Mouse (Mus musculus) neural tube, embryonic 12.5 days (tissue): ENCODE measurements around the gene Eaf2. TPM values are rescaled to one million over a fixed set of nuclear protein-coding genes. Genes with fewer than 3 reads are reported as not detected.

Experiments used
- ATAC-seq: fragments of 200-750 bp; cut with Nextera tagmentation; 2 replicates; pipeline ENCODE4 v1.8.0; 2017; ENCODE audit warnings: low read depth, mild to moderate bottlenecking, moderate TSS enrichment, moderate library complexity; ENCODE audit not compliant: low FRiP score
- H3K27ac ChIP-seq: fragments of 300-500 bp; sonication (generic); 2 replicates; pipeline ENCODE4 v1.5.1; 2016
- H3K27me3 ChIP-seq: fragments of 300-500 bp; sonication (generic); replicated peaks from 2 replicates; pipeline ENCODE4 v1.6.1; 2016; ENCODE audit warnings: mild to moderate bottlenecking
- H3K36me3 ChIP-seq: fragments of 300-500 bp; sonication (generic); 2 replicates; pipeline ENCODE4 v1.6.1; 2016; ENCODE audit warnings: mild to moderate bottlenecking
- H3K4me1 ChIP-seq: fragments of 300-500 bp; sonication (generic); 2 replicates; pipeline ENCODE4 v1.6.1; 2016
- H3K4me2 ChIP-seq: fragments of 300-500 bp; sonication (generic); replicated peaks from 2 replicates; pipeline ENCODE4 v1.6.1; 2016; ENCODE audit warnings: mild to moderate bottlenecking
- H3K4me3 ChIP-seq: fragments of 300-500 bp; sonication (generic); 2 replicates; pipeline ENCODE4 v1.5.1; 2016
- H3K9ac ChIP-seq: fragments of 300-500 bp; sonication (generic); 2 replicates; pipeline ENCODE4 v1.6.1; 2016; ENCODE audit warnings: mild to moderate bottlenecking
- H3K9me3 ChIP-seq: fragments of 300-500 bp; sonication (generic); 2 replicates; pipeline ENCODE4 v1.6.1; 2016; ENCODE audit warnings: mild to moderate bottlenecking
- WGBS: fragments of 180-500 bp; shearing (Covaris S2); methylation state at CpG from one replicate; pipeline ENCODE4 v1.1.7; 2016; 5-methylcytosine and 5-hydroxymethylcytosine counted together
- polyA plus RNA-seq: library from polyadenylated mRNA; unstranded; fragments of >200 nt; fragmentation: Nextera tagmentation; extraction: Ambion mirVana; gene quantifications from 2 replicates; pipeline ENCODE4 v1.2.1, GENCODE M21; 2016

Gene Eaf2
- polyA plus RNA-seq = 0.81 and 1.2 TPM in 2 replicates

GRCm38 (mm10) chr16:36874583-36875275 lies at the start of gene Eaf2, which contains the start of gene Golgb1:
TSS of gene Eaf2 (minus strand) at chr16:36875003.
TSS of gene Golgb1 (plus strand) at chr16:36875140.
- peaks cover 14% of the 10 kb centered on the region for H3K36me3 ChIP-seq
- peak within 1 kb of the TSS; percentile 69 for H3K4me2 ChIP-seq
- no peaks in the 10 kb centered on the region for H3K9me3 ChIP-seq
- H3K27ac ChIP-seq = peak within 1 kb of the TSS; percentile 42; the same call in 1 of the 2 replicates
- H3K27me3 ChIP-seq = no peaks in the 10 kb centered on the region
- peak within 1 kb of the TSS; percentile 94 for H3K4me3 ChIP-seq
- peaks cover 12% of the 10 kb centered on the region for H3K4me1 ChIP-seq
- under 1% methylated on average over 43 of the region's 43 CpGs for WGBS
- ATAC-seq = peak; percentile 100
- peak within 1 kb of the TSS; percentile 89 for H3K9ac ChIP-seq

DNA sequence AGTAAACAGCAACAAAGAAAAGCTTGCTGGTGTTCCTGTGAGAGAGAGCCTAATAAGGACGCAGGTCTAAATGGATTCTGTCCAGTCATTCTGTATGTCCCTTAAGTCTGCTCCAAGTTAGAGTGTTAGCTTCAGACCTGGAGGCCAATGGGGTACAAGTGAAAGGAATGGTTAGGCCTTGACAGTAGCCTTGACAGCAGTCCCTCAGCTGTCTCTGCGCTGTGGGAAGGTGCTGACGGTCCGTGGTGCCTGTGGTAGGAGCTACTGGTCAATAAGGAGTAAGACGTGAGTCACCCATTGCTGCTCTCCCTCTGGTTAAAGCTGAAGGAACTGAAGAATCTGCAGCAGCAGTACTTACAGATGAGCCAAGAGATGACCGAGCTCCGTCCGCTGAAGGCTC lies 49.5 kb upstream of the Eaf2 start:
- 93% methylated on average over 8 of the region's 8 CpGs for WGBS
- ATAC-seq = no peak
- H3K27ac ChIP-seq = no peak overlapping the region
- H3K4me2 ChIP-seq = no peak overlapping the region
- H3K9ac ChIP-seq = no peak overlapping the region
- H3K4me1 ChIP-seq = no peaks in the 10 kb centered on the region
- no peak overlapping the region for H3K4me3 ChIP-seq
- H3K27me3 ChIP-seq = no peaks in the 10 kb centered on the region
- H3K36me3 ChIP-seq = peaks cover 56% of the 10 kb centered on the region
- no peaks in the 10 kb centered on the region for H3K9me3 ChIP-seq

DNA sequence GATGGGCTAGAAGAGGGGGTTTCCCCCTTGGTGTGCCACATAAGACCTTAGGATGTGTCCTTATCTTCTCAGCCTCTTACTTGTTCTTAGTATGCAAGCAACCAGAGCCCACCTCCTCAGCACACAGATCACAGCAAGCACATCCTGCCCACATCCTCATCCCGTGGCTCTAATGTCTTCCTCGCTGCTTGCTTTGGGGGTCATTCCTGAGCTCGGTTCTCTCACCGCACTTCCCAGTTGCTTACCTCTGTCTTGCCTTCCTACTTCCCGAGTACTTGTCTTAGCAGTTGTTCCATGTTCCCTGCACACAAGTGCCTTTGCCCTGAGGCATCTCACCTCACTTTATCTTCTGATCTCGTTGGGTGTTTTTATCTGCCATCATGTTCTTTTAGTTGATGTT lies 47.2 kb upstream of the Eaf2 start:
- Histone ChIP-seq H3K4me1 (no peaks in the 10 kb centered on the region), H3K4me3 (no peak overlapping the region), H3K27me3 (no peaks in the 10 kb centered on the region), H3K9me3 (no peaks in the 10 kb centered on the region), H3K27ac (no peak overlapping the region), H3K36me3 (peaks cover 52% of the 10 kb centered on the region), H3K4me2 (no peak overlapping the region), H3K9ac (no peak overlapping the region)
- no peak for ATAC-seq
- WGBS = 95% methylated on average over 6 of the region's 6 CpGs

GRCm38 (mm10) chr16:36921067-36921613 lies 46.3 kb upstream of the Eaf2 start:
- Histone ChIP-seq H3K4me1 (no peaks in the 10 kb centered on the region), H3K9ac (no peak overlapping the region), H3K36me3 (peaks cover 51% of the 10 kb centered on the region), H3K9me3 (no peaks in the 10 kb centered on the region), H3K27me3 (no peaks in the 10 kb centered on the region), H3K27ac (no peak overlapping the region), H3K4me3 (no peak overlapping the region), H3K4me2 (no peak overlapping the region)
- 95% methylated on average over 8 of the region's 8 CpGs for WGBS
- ATAC-seq = no peak

DNA sequence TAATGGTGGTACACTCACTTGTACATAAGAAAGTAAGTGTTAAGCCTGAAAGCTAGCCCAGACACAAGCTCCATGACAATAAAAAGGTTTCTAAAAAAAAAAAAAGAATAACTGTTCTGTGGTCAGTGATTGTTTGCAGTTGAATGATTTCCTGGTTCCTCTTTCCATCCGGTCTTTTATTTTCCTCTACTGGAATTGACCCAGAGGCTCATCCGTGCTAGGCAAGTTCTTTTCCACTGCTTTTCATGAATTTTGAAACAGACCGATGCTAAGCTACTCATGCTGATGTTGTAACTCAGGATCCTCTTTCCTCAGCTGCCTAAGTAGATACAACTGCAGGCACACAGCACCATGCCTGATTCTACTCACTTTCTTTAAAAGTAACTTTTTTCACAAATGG lies 45.6 kb upstream of the Eaf2 start:
- Histone ChIP-seq H3K9me3 (no peaks in the 10 kb centered on the region), H3K27me3 (no peaks in the 10 kb centered on the region), H3K4me3 (no peak overlapping the region), H3K27ac (no peak overlapping the region), H3K4me2 (no peak overlapping the region), H3K36me3 (peaks cover 52% of the 10 kb centered on the region), H3K4me1 (no peaks in the 10 kb centered on the region), H3K9ac (no peak overlapping the region)
- 92% methylated on average over 3 of the region's 3 CpGs for WGBS
- no peak for ATAC-seq

GRCm38 (mm10) chr16:36918505-36918904 lies 43.7 kb upstream of the Eaf2 start:
- WGBS = 92% methylated on average over 10 of the region's 10 CpGs
- H3K36me3 ChIP-seq = peaks cover 61% of the 10 kb centered on the region

DNA sequence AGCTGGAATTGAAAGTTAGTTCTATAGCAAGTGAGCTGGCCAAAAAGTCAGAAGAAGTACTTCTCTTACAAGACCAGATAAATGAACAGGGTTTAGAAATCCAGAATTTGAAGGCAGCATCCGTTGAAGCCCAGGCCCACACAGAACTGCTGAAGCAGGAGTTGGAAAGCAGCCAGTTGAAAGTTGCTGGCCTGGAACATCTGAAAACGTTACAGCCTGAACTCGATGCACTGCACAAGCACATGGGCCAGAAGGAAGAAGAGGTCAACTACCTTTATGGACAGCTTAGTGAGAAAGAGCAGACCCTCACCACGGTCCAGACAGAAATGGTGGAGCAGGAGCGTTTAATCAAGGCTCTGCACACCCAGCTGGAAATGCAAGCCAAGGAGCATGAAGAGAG lies 39.4 kb upstream of the Eaf2 start:
- Histone ChIP-seq H3K27me3 (no peaks in the 10 kb centered on the region), H3K36me3 (peaks cover 75% of the 10 kb centered on the region), H3K9me3 (no peaks in the 10 kb centered on the region), H3K4me3 (no peak overlapping the region), H3K9ac (no peak overlapping the region), H3K4me2 (no peak overlapping the region), H3K4me1 (no peaks in the 10 kb centered on the region), H3K27ac (no peak overlapping the region)
- WGBS = 92% methylated on average over 5 of the region's 5 CpGs
- no peak for ATAC-seq

More at GRCm38 (mm10) chr16:36918505-36918904, 43.7 kb upstream of the Eaf2 start:
- H3K27me3 ChIP-seq = no peaks in the 10 kb centered on the region
- no peak overlapping the region for H3K4me2 ChIP-seq
- no peak overlapping the region for H3K27ac ChIP-seq
- ATAC-seq = no peak
- H3K4me3 ChIP-seq = no peak overlapping the region
- no peaks in the 10 kb centered on the region for H3K4me1 ChIP-seq
- H3K9me3 ChIP-seq = no peaks in the 10 kb centered on the region
- H3K9ac ChIP-seq = no peak overlapping the region

DNA sequence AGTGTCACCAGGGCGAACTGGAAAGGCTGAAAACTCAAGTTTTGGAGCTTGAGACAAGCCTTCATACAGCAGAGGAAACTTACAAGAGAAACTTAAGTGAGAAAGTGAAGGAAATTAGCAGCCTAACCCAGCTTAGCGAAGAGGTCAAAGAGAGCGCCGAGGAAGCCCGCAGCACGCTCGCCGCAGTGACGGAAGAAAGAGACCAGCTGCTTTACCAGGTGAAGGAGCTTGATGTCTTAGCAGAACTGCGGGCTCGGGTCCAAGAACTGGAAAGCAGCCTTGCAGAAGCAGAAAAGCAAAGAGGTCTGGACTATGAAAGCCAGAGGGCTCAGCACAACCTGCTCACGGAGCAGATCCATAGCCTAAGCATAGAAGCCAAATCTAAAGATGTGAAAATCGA lies 37.5 kb upstream of the Eaf2 start:
- Histone ChIP-seq H3K9ac (no peak overlapping the region), H3K4me3 (no peak overlapping the region), H3K36me3 (peaks cover 71% of the 10 kb centered on the region), H3K27me3 (no peaks in the 10 kb centered on the region), H3K9me3 (no peaks in the 10 kb centered on the region), H3K4me2 (no peak overlapping the region), H3K4me1 (no peaks in the 10 kb centered on the region), H3K27ac (no peak overlapping the region)
- no peak for ATAC-seq
- 94% methylated on average over 13 of the region's 13 CpGs for WGBS

DNA sequence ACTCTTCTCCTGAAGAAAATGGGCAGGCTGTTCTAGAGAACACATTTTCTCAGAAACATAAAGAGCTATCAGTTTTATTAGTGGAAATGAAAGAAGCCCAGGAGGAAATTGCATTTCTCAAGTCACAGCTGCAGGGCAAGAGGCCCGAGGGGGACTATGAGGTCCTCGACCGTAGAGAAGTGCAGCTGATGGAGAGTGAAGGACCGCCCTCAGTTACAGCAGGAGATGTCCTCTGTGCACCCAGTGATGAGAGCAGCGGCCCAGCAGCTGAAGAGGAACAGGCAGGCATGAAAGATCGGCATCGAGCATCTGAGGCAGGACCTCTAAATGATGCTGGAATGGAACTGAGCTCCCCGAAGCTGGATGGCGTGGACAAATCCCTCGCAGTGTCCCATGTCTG lies 37.1 kb upstream of the Eaf2 start:
- H3K9me3 ChIP-seq = no peaks in the 10 kb centered on the region
- H3K4me2 ChIP-seq = no peak overlapping the region
- H3K27ac ChIP-seq = no peak overlapping the region
- ATAC-seq = no peak
- peaks cover 69% of the 10 kb centered on the region for H3K36me3 ChIP-seq
- H3K27me3 ChIP-seq = no peaks in the 10 kb centered on the region
- H3K4me1 ChIP-seq = no peaks in the 10 kb centered on the region
- 89% methylated on average over 10 of the region's 10 CpGs for WGBS
- H3K9ac ChIP-seq = no peak overlapping the region
- H3K4me3 ChIP-seq = no peak overlapping the region

DNA sequence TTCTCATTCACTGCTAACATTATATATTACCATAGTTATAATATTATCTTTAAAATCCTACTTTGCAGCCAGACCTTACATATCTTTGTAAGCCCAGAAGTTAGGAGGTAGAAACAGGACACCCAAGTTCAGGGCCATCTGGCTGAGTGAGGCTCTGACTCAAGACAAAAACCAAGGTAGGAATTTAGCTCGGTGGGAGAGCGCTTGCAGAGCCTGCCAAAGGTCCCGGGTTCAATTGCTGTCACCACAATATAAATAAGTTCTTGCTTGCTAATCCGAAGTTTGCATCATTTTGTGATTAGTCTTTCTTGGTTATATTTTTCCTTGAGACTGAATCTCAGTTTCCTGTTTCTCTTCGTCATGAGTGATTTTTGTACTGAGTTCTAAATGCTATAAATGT lies 28.4 kb upstream of the Eaf2 start:
- Histone ChIP-seq H3K27ac (no peak overlapping the region), H3K9me3 (no peaks in the 10 kb centered on the region), H3K36me3 (peaks cover 53% of the 10 kb centered on the region), H3K9ac (no peak overlapping the region), H3K4me3 (no peak overlapping the region), H3K27me3 (no peaks in the 10 kb centered on the region), H3K4me1 (no peaks in the 10 kb centered on the region), H3K4me2 (no peak overlapping the region)
- ATAC-seq = no peak
- WGBS = 93% methylated on average over 5 of the region's 5 CpGs

DNA sequence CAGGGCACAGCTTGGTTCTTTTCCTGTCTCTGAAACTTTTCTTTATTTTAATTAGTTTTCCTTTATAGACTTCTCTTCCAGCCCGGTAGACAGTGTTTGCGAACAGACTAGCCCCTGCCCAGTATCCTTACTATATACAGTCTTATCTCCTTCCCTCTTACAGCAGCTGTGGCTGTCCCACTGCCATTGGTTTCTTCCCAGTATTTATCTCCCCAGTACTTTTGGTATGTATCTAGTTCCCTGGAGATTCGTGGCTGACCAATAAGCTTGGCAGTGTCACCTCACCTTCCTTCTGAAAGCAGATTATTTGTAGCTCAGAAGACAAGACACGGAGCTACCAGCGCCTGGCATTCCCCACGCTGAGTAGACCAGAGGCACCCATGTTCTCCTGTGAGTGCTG lies 21.9 kb upstream of the Eaf2 start:
- Histone ChIP-seq H3K4me1 (no peaks in the 10 kb centered on the region), H3K4me3 (no peak overlapping the region), H3K9ac (no peak overlapping the region), H3K4me2 (no peak overlapping the region), H3K9me3 (no peaks in the 10 kb centered on the region), H3K27ac (no peak overlapping the region), H3K36me3 (peaks cover 71% of the 10 kb centered on the region), H3K27me3 (no peaks in the 10 kb centered on the region)
- WGBS = 94% methylated on average over 6 of the region's 6 CpGs
- no peak for ATAC-seq

DNA sequence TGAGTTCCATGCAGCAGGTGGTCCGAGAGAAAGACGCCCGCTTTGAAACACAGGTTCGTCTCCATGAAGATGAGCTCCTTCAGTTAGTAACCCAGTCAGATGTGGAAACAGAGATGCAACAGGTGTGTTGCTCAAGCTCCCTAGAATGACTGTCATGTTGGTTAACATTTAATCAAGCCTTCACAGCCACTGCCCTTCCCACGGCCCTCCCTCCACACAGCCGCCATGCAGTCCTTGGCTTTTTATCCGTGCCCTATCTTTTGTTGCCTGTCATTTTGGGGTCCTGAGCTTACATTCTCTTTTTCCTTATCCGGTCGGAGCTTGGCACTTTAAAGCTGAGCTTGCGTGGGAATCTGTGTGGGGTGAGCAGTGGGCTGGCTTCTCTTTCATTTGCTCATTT lies 18.5 kb upstream of the Eaf2 start:
- Histone ChIP-seq H3K36me3 (peaks cover 65% of the 10 kb centered on the region), H3K9me3 (no peaks in the 10 kb centered on the region), H3K4me1 (no peaks in the 10 kb centered on the region), H3K4me2 (no peak overlapping the region), H3K4me3 (no peak overlapping the region), H3K27ac (no peak overlapping the region), H3K9ac (no peak overlapping the region), H3K27me3 (no peaks in the 10 kb centered on the region)
- ATAC-seq = no peak
- 90% methylated on average over 10 of the region's 10 CpGs for WGBS

DNA sequence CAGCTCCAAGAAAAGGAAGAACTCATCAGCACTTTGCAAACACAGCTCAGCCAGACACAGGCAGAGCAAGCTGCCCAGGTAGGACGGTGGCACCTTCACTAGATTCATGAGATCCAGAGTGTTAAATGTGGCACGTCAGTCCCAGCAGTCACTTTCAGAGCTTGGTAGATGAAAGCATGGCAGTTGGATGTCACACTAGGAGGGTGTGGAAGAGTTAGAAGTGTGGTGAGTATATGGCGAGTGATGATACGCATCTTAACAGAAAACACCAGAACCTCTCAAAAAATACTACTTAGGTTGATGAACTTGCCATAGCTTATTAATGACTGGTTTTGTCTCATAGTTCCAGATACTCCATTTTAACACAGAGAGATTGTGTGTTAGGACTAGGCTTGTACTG lies 16.6 kb upstream of the Eaf2 start:
- H3K36me3 ChIP-seq = peaks cover 58% of the 10 kb centered on the region
- no peak overlapping the region for H3K4me2 ChIP-seq
- no peaks in the 10 kb centered on the region for H3K4me1 ChIP-seq
- 93% methylated on average over 4 of the region's 4 CpGs for WGBS
- H3K27me3 ChIP-seq = no peaks in the 10 kb centered on the region
- no peak overlapping the region for H3K9ac ChIP-seq
- no peaks in the 10 kb centered on the region for H3K9me3 ChIP-seq
- no peak overlapping the region for H3K27ac ChIP-seq
- no peak overlapping the region for H3K4me3 ChIP-seq
- no peak for ATAC-seq
